Mouse (Mus musculus) embryonic facial prominence, embryonic 15.5 days (tissue): ENCODE measurements around the gene Homer2. TPM values are rescaled to one million over a fixed set of nuclear protein-coding genes. Genes with fewer than 3 reads are reported as not detected.

ENCODE experiments used
- ATAC-seq: fragments of 200-750 bp; cut with Nextera tagmentation; 2 replicates; pipeline ENCODE4 v1.8.0; 2017; ENCODE audit warnings: low read depth, moderate TSS enrichment; ENCODE audit not compliant: insufficient number of reproducible peaks, low FRiP score, low TSS enrichment
- H3K27ac ChIP-seq: fragments of 300-500 bp; sonication (generic); replicated peaks from 2 replicates; pipeline ENCODE4 v1.5.1; 2015; ENCODE audit warnings: mild to moderate bottlenecking, inconsistent platforms
- H3K27me3 ChIP-seq: fragments of 300-500 bp; sonication (generic); 2 replicates; pipeline ENCODE4 v1.6.1; 2015; ENCODE audit warnings: inconsistent platforms
- H3K36me3 ChIP-seq: fragments of 300-500 bp; sonication (generic); 2 replicates; pipeline ENCODE4 v1.6.1; 2015; ENCODE audit warnings: mild to moderate bottlenecking, inconsistent platforms
- H3K4me1 ChIP-seq: fragments of 300-500 bp; sonication (generic); 2 replicates; pipeline ENCODE4 v1.6.1; 2015; ENCODE audit warnings: inconsistent platforms
- H3K4me2 ChIP-seq: fragments of 300-500 bp; sonication (generic); replicated peaks from 2 replicates; pipeline ENCODE4 v1.6.1; 2015; ENCODE audit warnings: mild to moderate bottlenecking, inconsistent platforms
- H3K4me3 ChIP-seq: fragments of 300-500 bp; sonication (generic); replicated peaks from 2 replicates; pipeline ENCODE4 v1.5.1; 2015; ENCODE audit warnings: mild to moderate bottlenecking, inconsistent platforms
- H3K9ac ChIP-seq: fragments of 300-500 bp; sonication (generic); 2 replicates; pipeline ENCODE4 v1.6.1; 2015; ENCODE audit warnings: inconsistent platforms
- H3K9me3 ChIP-seq: fragments of 300-500 bp; sonication (generic); replicated peaks from 2 replicates; pipeline ENCODE4 v1.6.1; 2016; ENCODE audit warnings: inconsistent platforms
- WGBS: fragments of 180-500 bp; shearing (Covaris S2); methylation state at CpG from one replicate; pipeline ENCODE4 v1.1.7; 2015; 5-methylcytosine and 5-hydroxymethylcytosine counted together
- polyA plus RNA-seq: library from polyadenylated mRNA; unstranded; fragments of >200 nt; fragmentation: Nextera tagmentation; extraction: Ambion mirVana; gene quantifications from 2 replicates; pipeline ENCODE4 v1.2.1, GENCODE M21; 2015

The Homer2 gene
- polyA plus RNA-seq, 1 experiment from 2014 or later, result 30.8 TPM

DNA sequence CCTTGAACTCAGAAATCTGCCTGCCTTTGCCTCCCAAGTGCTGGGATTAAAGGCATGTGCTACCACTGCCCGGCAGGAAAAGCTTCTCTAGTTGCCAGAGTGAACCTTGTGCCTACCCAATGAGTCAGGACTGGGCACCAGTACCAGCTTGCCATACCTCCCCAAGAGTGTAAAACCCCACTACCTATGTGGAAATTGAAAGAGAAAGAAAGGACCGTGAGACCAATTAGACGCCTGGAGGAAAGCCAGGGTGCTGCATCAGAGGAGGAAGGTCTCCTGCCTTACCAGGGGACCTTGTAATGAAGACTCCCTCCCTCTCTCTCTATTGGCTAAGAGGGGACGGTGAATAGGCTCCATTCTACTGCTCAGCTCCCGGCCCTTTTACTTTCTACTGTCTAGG, 59.4 kb downstream of the Homer2 start:
- Histone ChIP-seq H3K4me1 (peaks cover 12% of the 10 kb centered on the region; the same call in 1 of the 2 replicates), H3K4me3 (no peak overlapping the region), H3K27me3 (no peaks in the 10 kb centered on the region), H3K4me2 (no peak overlapping the region), H3K36me3 (no peaks in the 10 kb centered on the region), H3K27ac (no peak overlapping the region), H3K9ac (no peak overlapping the region), H3K9me3 (no peaks in the 10 kb centered on the region)
- no peak for ATAC-seq
- 58% methylated on average over 5 of the region's 5 CpGs for WGBS

- Histone ChIP-seq H3K4me2 (no peak overlapping the region), H3K4me3 (no peak overlapping the region), H3K9me3 (no peaks in the 10 kb centered on the region), H3K9ac (no peak overlapping the region), H3K27me3 (no peaks in the 10 kb centered on the region), H3K4me1 (no peaks in the 10 kb centered on the region), H3K27ac (no peak overlapping the region), H3K36me3 (no peaks in the 10 kb centered on the region)
- ATAC-seq, result no peak
- 55% methylated on average over 7 of the region's 7 CpGs for WGBS
These were observed 62.6 kb downstream of the Homer2 start for GRCm38 (mm10) chr7:81644551-81645235.

DNA sequence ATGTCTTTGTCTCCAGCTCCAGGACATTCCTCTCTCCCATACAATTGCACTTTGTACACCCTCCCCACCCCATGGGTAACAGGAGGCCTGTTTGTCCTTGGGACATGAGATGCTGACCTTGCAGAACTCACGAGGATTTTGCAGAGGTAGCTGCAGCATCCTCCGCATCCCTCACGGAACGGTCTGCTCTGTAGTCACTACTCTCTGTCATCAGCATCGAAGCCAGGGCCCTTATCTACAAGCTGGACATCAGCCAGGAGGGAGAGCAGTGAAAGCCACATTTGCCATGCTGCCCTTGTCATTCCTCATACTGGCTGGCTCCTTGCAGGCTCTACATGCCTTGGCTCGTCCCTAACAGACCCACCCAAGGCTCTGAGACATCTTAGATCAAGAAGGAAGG, 66.2 kb downstream of the Homer2 start:
- Histone ChIP-seq H3K36me3 (no peaks in the 10 kb centered on the region), H3K9me3 (no peaks in the 10 kb centered on the region), H3K4me1 (no peaks in the 10 kb centered on the region), H3K9ac (no peak overlapping the region), H3K4me2 (no peak overlapping the region), H3K27ac (no peak overlapping the region), H3K4me3 (no peak overlapping the region), H3K27me3 (no peaks in the 10 kb centered on the region)
- ATAC-seq, result no peak
- WGBS, result 70% methylated on average over 6 of the region's 6 CpGs

- no peaks in the 10 kb centered on the region for H3K36me3 ChIP-seq
- no peak for ATAC-seq
- H3K9me3 ChIP-seq, result no peaks in the 10 kb centered on the region
- H3K4me2 ChIP-seq, result no peak overlapping the region
- H3K27ac ChIP-seq, result no peak overlapping the region
- no peak overlapping the region for H3K9ac ChIP-seq
- 78% methylated on average over 6 of the region's 6 CpGs for WGBS
- H3K27me3 ChIP-seq, result no peaks in the 10 kb centered on the region
- H3K4me3 ChIP-seq, result no peak overlapping the region
- H3K4me1 ChIP-seq, result no peaks in the 10 kb centered on the region
These were observed 74.7 kb downstream of the Homer2 start for GRCm38 (mm10) chr7:81632586-81632985.

GRCm38 (mm10) chr7:81631261-81631660, 76.1 kb downstream of the Homer2 start:
- Histone ChIP-seq H3K4me2 (no peak overlapping the region), H3K4me1 (no peaks in the 10 kb centered on the region), H3K4me3 (no peak overlapping the region), H3K9ac (no peak overlapping the region), H3K9me3 (no peaks in the 10 kb centered on the region), H3K27ac (no peak overlapping the region), H3K36me3 (no peaks in the 10 kb centered on the region), H3K27me3 (no peaks in the 10 kb centered on the region)
- no peak for ATAC-seq
- 81% methylated on average over 8 of the region's 8 CpGs for WGBS

- no peak for ATAC-seq
- no peak overlapping the region for H3K4me2 ChIP-seq
- no peaks in the 10 kb centered on the region for H3K4me1 ChIP-seq
- H3K36me3 ChIP-seq, result no peaks in the 10 kb centered on the region
- no peak overlapping the region for H3K9ac ChIP-seq
- no peaks in the 10 kb centered on the region for H3K27me3 ChIP-seq
- no peak overlapping the region for H3K27ac ChIP-seq
- no peaks in the 10 kb centered on the region for H3K9me3 ChIP-seq
- no peak overlapping the region for H3K4me3 ChIP-seq
- 65% methylated on average over 2 of the region's 2 CpGs for WGBS
These were observed 80.9 kb downstream of the Homer2 start for GRCm38 (mm10) chr7:81626460-81626859.

- Histone ChIP-seq H3K4me1 (no peaks in the 10 kb centered on the region), H3K27ac (no peak overlapping the region), H3K27me3 (no peaks in the 10 kb centered on the region), H3K9ac (no peak overlapping the region), H3K36me3 (no peaks in the 10 kb centered on the region), H3K4me2 (no peak overlapping the region), H3K4me3 (no peak overlapping the region), H3K9me3 (no peaks in the 10 kb centered on the region)
- 79% methylated on average over 6 of the region's 6 CpGs for WGBS
- no peak for ATAC-seq
These were observed 83.6 kb downstream of the Homer2 start for GRCm38 (mm10) chr7:81623767-81624166.

- no peak for ATAC-seq
- no peaks in the 10 kb centered on the region for H3K36me3 ChIP-seq
- H3K27me3 ChIP-seq, result no peaks in the 10 kb centered on the region
- H3K9ac ChIP-seq, result no peak overlapping the region
- H3K27ac ChIP-seq, result no peak overlapping the region
- H3K4me1 ChIP-seq, result no peaks in the 10 kb centered on the region
- 68% methylated on average over 4 of the region's 4 CpGs for WGBS
- H3K4me3 ChIP-seq, result no peak overlapping the region
- H3K4me2 ChIP-seq, result no peak overlapping the region
- H3K9me3 ChIP-seq, result no peaks in the 10 kb centered on the region
These were observed 84.5 kb downstream of the Homer2 start for GRCm38 (mm10) chr7:81622793-81623192.

DNA sequence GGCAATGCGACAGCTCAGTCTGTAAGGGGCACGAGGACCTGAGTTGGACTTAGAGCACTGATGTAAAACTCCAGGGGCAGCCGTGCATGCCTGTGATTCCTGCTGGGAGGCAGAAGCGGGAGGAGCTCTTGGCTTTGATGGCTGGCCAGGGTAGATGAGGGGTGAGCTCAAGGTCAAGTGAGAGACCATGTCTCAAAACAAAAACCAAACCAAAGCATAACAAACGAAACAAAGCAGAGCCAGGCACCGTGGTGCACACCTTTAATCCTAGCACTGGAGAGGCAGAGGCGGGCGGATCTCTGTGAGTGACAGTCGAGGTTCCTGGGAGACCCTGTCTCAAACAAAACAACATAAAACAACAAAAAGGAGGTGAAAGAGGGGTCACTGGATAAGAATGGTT, 92.3 kb downstream of the Homer2 start:
- no peaks in the 10 kb centered on the region for H3K36me3 ChIP-seq
- H3K27me3 ChIP-seq, result no peaks in the 10 kb centered on the region
- H3K4me1 ChIP-seq, result no peaks in the 10 kb centered on the region
- H3K9me3 ChIP-seq, result no peaks in the 10 kb centered on the region
- no peak overlapping the region for H3K27ac ChIP-seq
- ATAC-seq, result no peak
- no peak overlapping the region for H3K9ac ChIP-seq
- H3K4me2 ChIP-seq, result no peak overlapping the region
- 81% methylated on average over 9 of the region's 9 CpGs for WGBS
- H3K4me3 ChIP-seq, result no peak overlapping the region

DNA sequence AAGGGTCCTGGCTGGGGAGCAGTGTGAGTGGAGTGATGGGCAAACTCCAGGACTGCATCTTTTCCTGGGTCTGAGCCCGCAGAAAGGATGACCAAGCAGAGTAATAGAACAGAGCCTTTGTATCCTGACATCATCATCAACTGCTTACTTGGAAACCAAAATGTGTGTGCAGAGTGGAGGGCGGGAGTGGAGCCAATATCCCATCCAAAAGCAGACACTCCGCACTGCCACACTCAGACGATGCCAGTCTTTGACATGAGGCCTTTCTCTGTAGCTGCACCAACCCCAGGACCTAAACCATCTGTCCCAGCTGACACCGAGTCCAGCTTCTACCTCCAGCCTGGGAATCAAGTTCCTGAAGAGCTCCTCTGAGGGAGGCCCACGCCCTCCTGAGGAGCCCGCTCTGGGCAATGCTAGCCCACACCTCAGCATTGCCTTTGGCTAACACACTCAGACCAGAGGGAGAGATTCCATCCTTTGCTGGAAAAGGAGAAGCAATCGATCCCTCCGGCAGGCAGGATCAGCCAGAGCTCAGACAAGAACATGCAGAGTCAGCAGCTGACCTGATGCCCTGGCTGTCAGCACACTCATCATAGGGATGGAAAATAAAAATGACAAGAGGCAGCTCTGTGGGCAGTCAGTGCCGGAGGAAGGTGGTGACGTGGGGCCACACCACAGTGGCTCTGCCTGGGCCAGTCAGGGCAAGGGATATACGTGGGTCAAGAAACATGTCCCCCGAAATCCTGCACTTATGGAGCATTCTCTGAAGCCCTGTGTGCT, 94.3 kb downstream of the Homer2 start:
- Histone ChIP-seq H3K4me3 (no peak overlapping the region), H3K9ac (no peak overlapping the region), H3K4me1 (no peaks in the 10 kb centered on the region), H3K4me2 (no peak overlapping the region), H3K27me3 (no peaks in the 10 kb centered on the region), H3K9me3 (no peaks in the 10 kb centered on the region), H3K36me3 (no peaks in the 10 kb centered on the region), H3K27ac (no peak overlapping the region)
- no peak for ATAC-seq
- 82% methylated on average over 13 of the region's 13 CpGs for WGBS

- Histone ChIP-seq H3K4me1 (no peaks in the 10 kb centered on the region), H3K4me3 (no peak overlapping the region), H3K36me3 (no peaks in the 10 kb centered on the region), H3K27ac (no peak overlapping the region), H3K9ac (no peak overlapping the region), H3K27me3 (no peaks in the 10 kb centered on the region), H3K9me3 (no peaks in the 10 kb centered on the region), H3K4me2 (no peak overlapping the region)
- ATAC-seq, result no peak
- 63% methylated on average over 18 of the region's 18 CpGs for WGBS
These were observed 97.2 kb downstream of the Homer2 start for GRCm38 (mm10) chr7:81610125-81610524.

- H3K9me3 ChIP-seq, result no peaks in the 10 kb centered on the region
- H3K9ac ChIP-seq, result no peak overlapping the region
- H3K36me3 ChIP-seq, result no peaks in the 10 kb centered on the region
These were observed 100.9 kb downstream of the Homer2 start for GRCm38 (mm10) chr7:81606452-81606851.

More at GRCm38 (mm10) chr7:81606452-81606851, 100.9 kb downstream of the Homer2 start:
- Histone ChIP-seq H3K27me3 (no peaks in the 10 kb centered on the region), H3K4me1 (no peaks in the 10 kb centered on the region), H3K4me3 (no peak overlapping the region), H3K4me2 (no peak overlapping the region), H3K27ac (no peak overlapping the region)
- WGBS, result 53% methylated on average over 5 of the region's 5 CpGs
- no peak for ATAC-seq
